Mouse (Mus musculus): ENCODE results near the gene Madd. TPM values are rescaled to one million over a fixed set of nuclear protein-coding genes. Genes with fewer than 3 reads are reported as not detected.

The Madd gene
- polyA plus RNA-seq, 2 experiments = 8.6 to 18.1 TPM

DNA sequence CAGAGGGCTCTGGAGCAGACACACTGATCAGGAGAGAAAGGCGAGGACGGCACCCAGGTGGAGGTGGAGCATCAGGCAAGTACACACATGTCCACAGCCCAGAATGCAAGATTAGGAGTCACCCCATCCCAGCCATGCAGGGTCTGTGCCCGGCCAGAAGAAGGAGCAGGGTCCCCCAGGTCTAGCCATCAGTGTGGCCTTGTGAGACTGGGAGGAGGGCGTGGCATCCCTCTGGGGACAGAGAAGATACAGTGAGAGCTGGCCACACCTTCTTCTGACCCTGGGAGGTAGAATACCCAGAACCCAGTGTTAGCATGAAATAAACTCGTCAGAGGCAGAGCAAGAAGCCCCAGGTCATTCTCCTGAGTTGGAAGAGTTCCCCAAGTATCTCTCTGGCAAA is 44.3 kb downstream of the Madd start:
- ATAC-seq (ENCODE audit: low FRiP score, low read depth) (no peak), DNase-seq (ENCODE audit: low spot score) (no peak)
- no peak for TF ChIP-seq POLR2A (IDR thresholded peaks at IDR 0.05; ENCODE audit: borderline replicate concordance, extremely low read depth, insufficient read depth, insufficient read length)
- 68% methylated on average over 5 of the region's 5 CpGs for WGBS
- Histone ChIP-seq H3K4me3 (replicated peaks; ENCODE audit: low read length) (no peak overlapping the region), H3K9ac (ENCODE audit: low read depth, low read length, severe bottlenecking) (no peak overlapping the region), H3K36me3 (ENCODE audit: control insufficient read depth, insufficient read depth, low read length) (peaks cover 52% of the 10 kb centered on the region), H3K27me3 (ENCODE audit: control insufficient read depth, insufficient read depth, low read length) (no peaks in the 10 kb centered on the region), H3K27ac (replicated peaks; ENCODE audit: low read depth, low read length) (no peak overlapping the region), H3K4me2 (replicated peaks; ENCODE audit: low read depth, low read length, severe bottlenecking) (no peak overlapping the region), H3K4me1 (ENCODE audit: control insufficient read depth, insufficient read depth, low read length) (no peaks in the 10 kb centered on the region), H3K9me3 (ENCODE audit: control insufficient read depth, low read length) (no peaks in the 10 kb centered on the region)

DNA sequence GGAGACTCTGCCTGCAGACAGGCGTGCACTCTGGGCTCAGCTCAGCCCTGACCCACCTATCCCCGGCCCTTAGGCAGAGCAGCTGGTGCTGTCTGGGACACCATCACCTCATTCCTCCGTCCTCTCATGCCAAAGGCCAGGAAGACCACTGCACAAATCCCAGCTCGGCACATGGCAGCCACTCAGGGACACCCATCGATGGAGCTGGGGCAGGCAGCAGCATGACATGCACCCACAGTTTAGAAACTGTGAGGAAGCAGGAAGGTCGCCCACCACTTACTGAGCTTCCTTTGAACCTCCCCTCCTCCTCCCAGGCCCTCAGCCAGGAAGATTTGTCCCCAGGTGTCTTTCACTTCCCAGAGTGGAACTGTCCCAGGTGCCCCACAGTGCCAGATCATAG is 46.2 kb downstream of the Madd start:
- H3K9me3 ChIP-seq (ENCODE audit: control insufficient read depth, low read length) = no peaks in the 10 kb centered on the region
- H3K4me3 ChIP-seq (replicated peaks; ENCODE audit: low read length) = no peak overlapping the region
- no peak overlapping the region for H3K4me2 ChIP-seq (replicated peaks; ENCODE audit: low read depth, low read length, severe bottlenecking)
- no peaks in the 10 kb centered on the region for H3K4me1 ChIP-seq (ENCODE audit: control insufficient read depth, insufficient read depth, low read length)
- no peak overlapping the region for H3K9ac ChIP-seq (ENCODE audit: low read depth, low read length, severe bottlenecking)
- DNase-seq (ENCODE audit: low spot score) (no peak), ATAC-seq (ENCODE audit: low FRiP score, low read depth) (no peak)
- H3K27ac ChIP-seq (replicated peaks; ENCODE audit: low read depth, low read length) = no peak overlapping the region
- 75% methylated on average over 6 of the region's 6 CpGs for WGBS
- no peak for TF ChIP-seq POLR2A (IDR thresholded peaks at IDR 0.05; ENCODE audit: borderline replicate concordance, extremely low read depth, insufficient read depth, insufficient read length)
- H3K36me3 ChIP-seq (ENCODE audit: control insufficient read depth, insufficient read depth, low read length) = peaks cover 41% of the 10 kb centered on the region
- no peaks in the 10 kb centered on the region for H3K27me3 ChIP-seq (ENCODE audit: control insufficient read depth, insufficient read depth, low read length)

DNA sequence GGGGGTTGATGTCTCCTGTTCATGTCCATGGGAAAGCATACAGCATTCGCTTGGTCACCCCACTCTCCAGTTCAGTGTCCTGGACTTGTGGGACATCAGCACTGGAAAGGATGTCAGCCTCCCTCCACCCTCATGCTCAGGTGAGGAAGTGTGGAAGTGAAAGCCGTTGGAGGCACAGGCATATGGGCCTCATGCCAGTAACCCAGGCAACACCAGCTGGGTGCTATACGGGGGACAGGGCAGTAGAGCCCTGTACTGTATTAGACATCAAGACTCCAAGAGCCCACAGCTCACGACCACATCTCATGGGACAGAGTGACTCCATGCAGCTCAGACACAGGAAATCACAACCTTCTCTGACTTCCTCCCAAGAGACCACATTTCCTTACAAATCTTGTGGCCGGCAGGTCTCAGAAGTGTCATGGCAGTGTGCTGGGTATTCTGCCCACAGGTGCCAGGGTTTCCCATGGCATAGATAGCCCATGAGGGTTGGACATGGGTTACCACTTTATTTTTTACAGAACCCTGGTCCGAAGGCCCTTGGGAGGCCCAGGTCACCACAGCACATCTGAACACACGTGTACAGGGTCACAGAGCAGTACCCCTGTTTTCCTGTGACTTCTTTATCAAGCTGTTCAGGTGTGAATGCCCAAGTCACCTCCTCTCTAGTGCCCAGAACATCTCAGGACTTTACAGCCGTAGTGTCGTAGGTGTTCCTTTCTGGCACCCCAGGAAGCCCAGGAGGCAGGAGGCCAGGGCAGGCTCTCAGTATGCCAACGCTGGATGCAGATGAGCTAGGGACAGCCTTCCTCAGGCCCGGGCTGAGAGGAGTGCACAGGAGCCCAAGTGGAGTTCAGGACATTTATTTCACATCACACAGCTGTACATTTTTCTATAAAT is 46.9 kb downstream of the Madd start:
- Histone ChIP-seq H3K27ac (replicated peaks; ENCODE audit: low read depth, low read length) (no peak overlapping the region), H3K4me2 (replicated peaks; ENCODE audit: low read depth, low read length, severe bottlenecking) (no peak overlapping the region), H3K27me3 (ENCODE audit: control insufficient read depth, insufficient read depth, low read length) (no peaks in the 10 kb centered on the region), H3K9ac (ENCODE audit: low read depth, low read length, severe bottlenecking) (no peak overlapping the region), H3K9me3 (ENCODE audit: control insufficient read depth, low read length) (no peaks in the 10 kb centered on the region), H3K36me3 (ENCODE audit: control insufficient read depth, insufficient read depth, low read length) (peaks cover 34% of the 10 kb centered on the region), H3K4me3 (replicated peaks; ENCODE audit: low read length) (no peak overlapping the region), H3K4me1 (ENCODE audit: control insufficient read depth, insufficient read depth, low read length) (no peaks in the 10 kb centered on the region)
- ATAC-seq (ENCODE audit: low FRiP score, low read depth) (no peak), DNase-seq (ENCODE audit: low spot score) (no peak)
- no peak for TF ChIP-seq POLR2A (IDR thresholded peaks at IDR 0.05; ENCODE audit: borderline replicate concordance, extremely low read depth, insufficient read depth, insufficient read length)
- 80% methylated on average over 11 of the region's 11 CpGs for WGBS

DNA sequence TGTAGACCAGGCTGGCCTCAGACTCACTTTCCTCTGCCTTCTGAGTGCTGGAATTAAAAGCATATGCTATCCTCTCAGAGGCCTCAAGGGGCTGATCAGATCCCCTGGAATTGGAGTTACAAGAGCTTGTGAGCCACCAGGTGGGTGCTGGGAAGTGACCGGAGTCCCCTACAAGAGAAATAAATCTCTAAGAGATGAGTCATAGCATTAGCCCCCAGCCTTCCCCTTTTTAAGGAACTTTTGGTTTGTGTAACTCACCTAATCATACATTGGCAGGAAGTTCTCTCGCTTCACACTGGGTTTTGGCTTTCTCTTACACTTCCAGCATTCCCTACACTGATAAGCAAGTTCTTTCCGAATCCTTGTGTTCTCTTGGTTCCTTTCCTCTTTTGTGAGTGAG is 51.6 kb downstream of the Madd start:
- H3K36me3 ChIP-seq (ENCODE audit: control insufficient read depth, insufficient read depth, low read length) = no peaks in the 10 kb centered on the region
- H3K9ac ChIP-seq (ENCODE audit: low read depth, low read length, severe bottlenecking) = no peak overlapping the region
- ATAC-seq (ENCODE audit: low FRiP score, low read depth) (no peak), DNase-seq (ENCODE audit: low spot score) (no peak)
- no peaks in the 10 kb centered on the region for H3K27me3 ChIP-seq (ENCODE audit: control insufficient read depth, insufficient read depth, low read length)
- no peaks in the 10 kb centered on the region for H3K4me1 ChIP-seq (ENCODE audit: control insufficient read depth, insufficient read depth, low read length)
- TF ChIP-seq POLR2A (IDR thresholded peaks at IDR 0.05; ENCODE audit: borderline replicate concordance, extremely low read depth, insufficient read depth, insufficient read length) = no peak
- 58% methylated on average over 3 of the region's 3 CpGs for WGBS
- H3K27ac ChIP-seq (replicated peaks; ENCODE audit: low read depth, low read length) = no peak overlapping the region
- no peak overlapping the region for H3K4me2 ChIP-seq (replicated peaks; ENCODE audit: low read depth, low read length, severe bottlenecking)
- H3K9me3 ChIP-seq (ENCODE audit: control insufficient read depth, low read length) = no peaks in the 10 kb centered on the region
- H3K4me3 ChIP-seq (replicated peaks; ENCODE audit: low read length) = no peak overlapping the region

DNA sequence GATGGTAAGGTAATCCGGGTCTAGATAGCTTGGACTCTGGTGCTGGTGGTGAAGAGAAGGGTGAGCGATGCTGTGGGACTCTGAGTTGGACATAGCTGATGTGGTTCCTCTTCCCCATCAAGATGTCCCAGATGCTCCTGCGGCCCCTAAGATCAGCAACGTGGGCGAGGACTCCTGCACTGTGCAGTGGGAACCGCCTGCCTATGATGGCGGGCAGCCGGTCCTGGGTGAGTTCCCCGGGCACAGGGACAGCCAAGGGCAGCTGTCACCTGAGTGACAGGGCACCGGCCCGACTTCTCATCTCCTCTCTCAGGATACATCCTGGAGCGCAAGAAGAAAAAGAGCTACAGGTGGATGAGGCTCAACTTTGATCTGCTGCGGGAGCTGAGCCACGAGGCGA is 52.4 kb downstream of the Madd start:
- Histone ChIP-seq H3K36me3 (ENCODE audit: control insufficient read depth, insufficient read depth, low read length) (no peaks in the 10 kb centered on the region), H3K4me1 (ENCODE audit: control insufficient read depth, insufficient read depth, low read length) (no peaks in the 10 kb centered on the region), H3K4me3 (replicated peaks; ENCODE audit: low read length) (no peak overlapping the region), H3K27me3 (ENCODE audit: control insufficient read depth, insufficient read depth, low read length) (no peaks in the 10 kb centered on the region), H3K4me2 (replicated peaks; ENCODE audit: low read depth, low read length, severe bottlenecking) (no peak overlapping the region), H3K9me3 (ENCODE audit: control insufficient read depth, low read length) (no peaks in the 10 kb centered on the region), H3K9ac (ENCODE audit: low read depth, low read length, severe bottlenecking) (no peak overlapping the region), H3K27ac (replicated peaks; ENCODE audit: low read depth, low read length) (no peak overlapping the region)
- DNase-seq (ENCODE audit: low spot score) (no peak), ATAC-seq (ENCODE audit: low FRiP score, low read depth) (no peak)
- TF ChIP-seq POLR2A (IDR thresholded peaks at IDR 0.05; ENCODE audit: borderline replicate concordance, extremely low read depth, insufficient read depth, insufficient read length) = no peak
- WGBS = 88% methylated on average over 15 of the region's 15 CpGs
